Mouse (Mus musculus) intestine, postnatal 0 days (tissue): Measurements from ENCODE around the gene Itm2b. TPM values are rescaled to one million over a fixed set of nuclear protein-coding genes. Genes with fewer than 3 reads are reported as not detected.

Experiments
- ATAC-seq: fragments of 200-750 bp; cut with Nextera tagmentation; 2 replicates; pipeline ENCODE4 v1.8.0; 2017; ENCODE audit warnings: mild to moderate bottlenecking, moderate TSS enrichment, moderate library complexity
- H3K27ac ChIP-seq: fragments of 300-500 bp; sonication (generic); 2 replicates; pipeline ENCODE4 v1.5.1; 2014; ENCODE audit warnings: mild to moderate bottlenecking, low read depth, low read length, moderate library complexity
- H3K27me3 ChIP-seq: fragments of 300-500 bp; sonication (generic); replicated peaks from 2 replicates; pipeline ENCODE4 v1.6.1; 2014; ENCODE audit warnings: low read length, mixed read lengths; ENCODE audit not compliant: control insufficient read depth, insufficient read depth
- H3K36me3 ChIP-seq: fragments of 300-500 bp; sonication (generic); 2 replicates; pipeline ENCODE4 v1.6.1; 2014; ENCODE audit warnings: mild to moderate bottlenecking, moderate library complexity; ENCODE audit not compliant: control insufficient read depth, insufficient read depth
- H3K4me1 ChIP-seq: fragments of 300-500 bp; sonication (generic); replicated peaks from 2 replicates; pipeline ENCODE4 v1.6.1; 2014; ENCODE audit warnings: antibody characterized with exemption, low read length, mixed read lengths; ENCODE audit not compliant: control insufficient read depth, insufficient read depth
- H3K4me2 ChIP-seq: fragments of 300-500 bp; sonication (generic); replicated peaks from 2 replicates; pipeline ENCODE4 v1.6.1; 2014; ENCODE audit warnings: low read depth, mild to moderate bottlenecking, moderate library complexity
- H3K4me3 ChIP-seq: fragments of 300-500 bp; sonication (generic); 2 replicates; pipeline ENCODE4 v1.5.1; 2014; ENCODE audit warnings: low read depth, low read length
- H3K9ac ChIP-seq: fragments of 300-500 bp; sonication (generic); 2 replicates; pipeline ENCODE4 v1.6.1; 2014; ENCODE audit warnings: mild to moderate bottlenecking, low read depth, low read length
- H3K9me3 ChIP-seq: fragments of 300-500 bp; sonication (generic); 2 replicates; pipeline ENCODE4 v1.6.1; 2016; ENCODE audit warnings: mixed run types; ENCODE audit not compliant: control insufficient read depth
- CTCF ChIP-seq: sonication (generic); IDR thresholded peaks from 2 replicates; pipeline ENCODE4 v1.5.1; 2016; ENCODE audit warnings: low read depth, mild to moderate bottlenecking, control low read depth, antibody characterized with exemption, moderate library complexity
- WGBS: fragments of 180-500 bp; shearing (Covaris S2); extraction: QIAGEN DNeasy Blood & Tissue Kit; methylation state at CpG from one replicate; pipeline ENCODE4 v1.1.7; 2014; 5-methylcytosine and 5-hydroxymethylcytosine counted together
- polyA plus RNA-seq: library from polyadenylated mRNA; unstranded; fragments of >200 nt; fragmentation: Nextera tagmentation; extraction: Ambion mirVana; gene quantifications from 2 replicates; pipeline ENCODE4 v1.2.1, GENCODE M21; 2015

Gene Itm2b
- polyA plus RNA-seq, 1 experiment from 2014 or later = 1,587 TPM

DNA sequence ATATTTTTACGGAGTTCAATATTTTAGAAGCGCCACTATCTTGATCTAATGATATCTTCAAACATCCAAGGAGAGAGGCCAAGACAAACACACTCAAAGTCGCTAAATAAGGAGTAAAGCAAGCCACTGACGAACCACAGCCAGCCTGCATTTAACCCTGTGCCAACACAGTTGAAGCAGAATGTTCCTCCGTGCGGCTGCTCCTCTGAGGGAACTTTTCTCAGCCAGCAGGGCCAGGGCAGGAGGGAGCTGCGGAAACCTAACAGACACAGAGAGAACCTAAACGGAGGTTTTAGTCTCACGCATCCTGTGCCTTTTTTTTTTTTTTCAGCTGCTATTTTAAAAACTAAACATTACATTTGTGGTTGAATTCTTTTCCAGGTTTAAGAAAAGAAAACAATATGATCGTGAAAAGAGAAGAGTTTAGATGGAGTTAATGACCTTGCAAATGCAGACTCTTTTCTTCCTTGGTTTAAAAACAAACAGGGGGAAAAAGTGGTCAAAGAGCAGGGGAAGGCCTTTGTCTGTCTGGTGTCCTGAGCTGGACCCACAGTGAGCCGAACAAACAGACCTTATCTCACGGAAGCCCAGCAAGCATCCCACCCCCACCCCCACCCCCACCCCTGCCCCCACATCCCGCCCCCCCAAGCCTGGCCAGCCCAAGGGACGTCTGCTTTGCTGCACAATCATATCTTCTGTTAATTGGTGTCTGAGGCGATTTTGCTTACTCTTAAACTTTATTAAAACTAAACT lies 15.0 kb upstream of the Itm2b start:
- WGBS = 41% methylated on average over 15 of the region's 15 CpGs
- Histone ChIP-seq H3K36me3 (no peaks in the 10 kb centered on the region), H3K9me3 (no peaks in the 10 kb centered on the region), H3K4me3 (no peak overlapping the region), H3K27me3 (no peaks in the 10 kb centered on the region), H3K4me1 (peaks cover 3% of the 10 kb centered on the region; the same call in 1 of the 2 replicates), H3K4me2 (no peak overlapping the region), H3K27ac (no peak overlapping the region), H3K9ac (no peak overlapping the region)
- no peak for TF ChIP-seq CTCF
- ATAC-seq = no peak

DNA sequence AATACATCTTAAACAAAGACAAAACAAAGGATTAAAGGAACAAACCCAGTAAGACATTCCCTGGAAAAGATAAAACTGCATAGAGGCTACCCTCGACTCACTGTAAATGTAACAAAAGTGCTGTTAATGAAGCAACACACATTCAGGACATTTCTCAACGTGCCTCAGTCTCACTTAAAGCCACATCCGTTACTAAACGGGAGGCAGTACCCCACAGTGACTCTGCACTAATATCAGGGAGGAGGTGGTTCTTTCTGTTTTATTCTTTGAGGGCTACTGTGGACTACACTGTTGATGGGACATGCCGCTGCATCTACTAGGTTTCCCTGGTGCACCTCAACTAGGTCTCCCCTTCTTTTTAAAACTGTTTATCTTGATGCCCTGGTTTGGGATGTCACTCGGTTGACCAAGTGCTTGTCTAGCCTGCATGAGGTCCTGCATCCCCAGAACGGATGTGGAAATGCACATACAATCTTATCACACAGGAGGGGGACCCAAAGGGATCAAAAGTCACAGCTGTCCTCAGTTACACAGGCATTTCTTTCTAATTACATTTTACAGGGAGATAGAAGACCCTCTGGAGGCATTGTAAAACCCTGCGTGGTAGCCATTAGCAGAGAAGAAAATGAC lies 13.4 kb upstream of the Itm2b start:
- no peak overlapping the region for H3K9ac ChIP-seq
- H3K4me3 ChIP-seq = no peak overlapping the region
- no peak overlapping the region for H3K27ac ChIP-seq
- 64% methylated on average over 8 of the region's 8 CpGs for WGBS
- H3K27me3 ChIP-seq = no peaks in the 10 kb centered on the region
- H3K4me1 ChIP-seq = peaks cover 3% of the 10 kb centered on the region; the same call in 1 of the 2 replicates
- H3K36me3 ChIP-seq = no peaks in the 10 kb centered on the region
- ATAC-seq = no peak
- TF ChIP-seq CTCF = no peak
- H3K9me3 ChIP-seq = no peaks in the 10 kb centered on the region
- H3K4me2 ChIP-seq = no peak overlapping the region

DNA sequence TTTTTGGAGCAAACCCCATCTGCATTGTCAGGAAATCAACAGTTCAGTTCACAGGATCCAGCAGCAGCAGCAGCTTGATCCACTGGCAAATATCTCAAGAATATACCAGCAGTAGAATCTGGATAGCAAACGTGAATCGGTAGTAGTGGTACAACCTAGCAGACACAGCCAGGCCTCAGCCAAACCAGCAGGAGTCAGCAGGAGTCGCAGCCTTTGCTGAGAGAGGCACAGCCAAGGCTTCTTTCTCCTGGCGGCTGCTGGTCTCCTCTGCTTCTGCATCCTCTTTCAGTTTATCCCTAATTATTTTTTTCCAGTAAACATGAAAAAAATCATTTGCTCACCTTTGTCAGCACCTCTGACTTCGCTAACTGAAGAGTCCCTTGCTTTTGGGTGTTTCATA lies 10.7 kb upstream of the Itm2b start:
- Histone ChIP-seq H3K27ac (no peak overlapping the region), H3K4me2 (no peak overlapping the region), H3K4me3 (no peak overlapping the region), H3K9me3 (no peaks in the 10 kb centered on the region), H3K9ac (no peak overlapping the region), H3K27me3 (no peaks in the 10 kb centered on the region), H3K4me1 (no peaks in the 10 kb centered on the region), H3K36me3 (no peaks in the 10 kb centered on the region)
- WGBS = 71% methylated on average over 5 of the region's 5 CpGs
- ATAC-seq = no peak
- TF ChIP-seq CTCF = no peak

DNA sequence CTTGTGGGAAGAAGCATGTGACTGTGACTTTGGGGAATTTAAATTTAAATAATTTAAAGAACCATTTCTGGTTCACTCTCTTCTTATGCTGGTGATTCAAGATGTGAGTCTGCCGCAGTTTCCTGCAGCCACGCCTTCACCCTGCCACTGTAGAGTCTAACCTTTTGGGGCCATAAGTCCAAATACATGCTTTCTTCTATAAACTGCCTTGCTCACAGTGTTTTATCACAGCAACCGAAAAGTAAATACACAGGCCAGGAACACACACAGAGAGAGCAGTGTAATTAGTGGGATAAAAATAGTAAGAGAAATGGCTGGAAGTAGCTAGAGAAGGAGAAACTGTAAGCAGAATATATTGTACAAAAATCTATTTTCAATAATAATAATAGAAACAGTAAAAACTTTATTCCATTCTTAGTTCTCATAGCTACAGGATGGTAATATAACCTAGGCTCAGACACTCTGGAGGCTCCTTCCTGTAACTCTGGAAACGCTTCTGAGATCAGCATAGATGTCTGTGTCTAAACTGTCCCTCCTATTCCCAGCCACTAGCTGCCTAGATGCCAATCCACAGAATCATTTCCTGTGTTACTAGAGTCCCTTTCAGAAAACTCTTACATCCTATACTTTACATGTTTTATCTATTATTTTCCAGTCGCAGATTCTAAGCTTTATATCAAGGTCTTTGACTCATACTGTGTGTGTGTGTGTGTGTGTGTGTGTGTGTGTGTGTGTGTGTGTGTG lies 9.3 kb upstream of the Itm2b start:
- TF ChIP-seq CTCF = no peak
- Histone ChIP-seq H3K4me3 (no peak overlapping the region), H3K9me3 (no peaks in the 10 kb centered on the region), H3K4me2 (no peak overlapping the region), H3K27me3 (no peaks in the 10 kb centered on the region), H3K4me1 (no peaks in the 10 kb centered on the region), H3K36me3 (no peaks in the 10 kb centered on the region), H3K9ac (no peak overlapping the region), H3K27ac (no peak overlapping the region)
- ATAC-seq = peak; percentile 74
- 28% methylated on average over 5 of the region's 5 CpGs for WGBS

DNA sequence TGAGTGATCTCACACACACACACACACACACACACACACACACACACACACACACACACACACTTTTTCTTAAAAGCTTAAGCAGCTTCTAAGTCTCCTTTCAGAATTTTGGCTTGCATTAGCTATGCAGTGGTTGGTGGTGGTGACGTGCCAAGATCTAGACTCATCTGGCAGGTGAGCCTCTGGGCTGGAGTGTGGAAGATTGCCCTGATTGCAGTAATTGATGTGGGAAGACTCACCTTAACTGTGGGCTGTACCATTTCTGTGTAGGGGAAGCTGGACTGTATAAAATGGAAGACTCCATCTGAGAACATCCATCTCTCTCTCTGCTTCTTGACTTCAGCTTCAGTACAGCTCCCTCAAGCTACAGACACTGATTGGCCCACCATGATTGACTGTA lies 6.4 kb upstream of the Itm2b start:
- Histone ChIP-seq H3K27me3 (no peaks in the 10 kb centered on the region), H3K4me2 (no peak overlapping the region), H3K4me1 (no peaks in the 10 kb centered on the region; the same call in none of the 2 replicates), H3K9me3 (no peaks in the 10 kb centered on the region), H3K27ac (no peak overlapping the region), H3K9ac (no peak overlapping the region), H3K4me3 (no peak overlapping the region), H3K36me3 (no peaks in the 10 kb centered on the region)
- 68% methylated on average over 1 of the region's 1 CpGs for WGBS
- TF ChIP-seq CTCF = no peak
- no peak for ATAC-seq

DNA sequence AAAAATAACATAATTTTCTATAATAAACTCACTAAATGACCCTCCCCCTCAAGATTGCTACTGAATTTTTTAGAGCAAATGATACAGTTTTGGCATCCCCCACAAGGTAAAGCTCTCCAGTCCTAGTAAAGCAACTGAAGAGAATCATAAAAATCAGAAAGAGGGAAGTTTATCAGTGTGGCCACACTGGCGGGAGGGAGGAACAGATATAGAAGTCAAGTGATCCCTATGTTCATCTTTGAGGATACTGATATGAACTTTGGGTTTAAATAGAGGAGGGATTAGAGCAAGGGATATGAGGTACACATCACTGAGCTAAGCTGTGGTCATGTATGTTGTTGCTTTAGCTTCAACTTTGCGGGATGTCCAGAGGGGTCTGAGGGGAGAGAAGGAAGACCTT lies 5.1 kb upstream of the Itm2b start:
- H3K4me1 ChIP-seq = no peaks in the 10 kb centered on the region; the same call in none of the 2 replicates
- ATAC-seq = no peak

More for the DNA sequence above, 5.1 kb upstream of the Itm2b start:
- 76% methylated on average over 2 of the region's 2 CpGs for WGBS
- Histone ChIP-seq H3K9ac (no peak overlapping the region), H3K9me3 (no peaks in the 10 kb centered on the region), H3K27ac (no peak overlapping the region), H3K36me3 (no peaks in the 10 kb centered on the region), H3K4me3 (no peak overlapping the region), H3K27me3 (no peaks in the 10 kb centered on the region), H3K4me2 (no peak overlapping the region)
- no peak for TF ChIP-seq CTCF
